Mouse (Mus musculus) bone marrow, adult 2 months (tissue): Measurements from ENCODE around the gene Tgfb1i1.

Source experiments
- CTCF ChIP-seq: fragments of 200-500 bp; IDR thresholded peaks from 2 replicates; pipeline ENCODE4 v1.5.1; 2011; ENCODE audit warnings: low read length, control low read depth; ENCODE audit not compliant: control insufficient read depth, insufficient read depth
- POLR2A ChIP-seq: fragments of 200-500 bp; IDR thresholded peaks from 2 replicates; pipeline ENCODE4 v1.6.1; 2011; ENCODE audit warnings: low read depth, mild to moderate bottlenecking, control low read depth, low read length, borderline replicate concordance; ENCODE audit not compliant: control insufficient read depth

- peak; percentile 78 for TF ChIP-seq CTCF
- TF ChIP-seq POLR2A = no peak
Measured at GRCm38 (mm10) chr7:128208187-128208586, 38.4 kb upstream of the Tgfb1i1 start.
